Mouse (Mus musculus) cerebellum, adult 9-10 months (tissue): ENCODE data around the gene Cfap161.
A peak's percentile ranks its signal among the peaks of the same experiment; 100 is the strongest.

Source experiments
- DNase-seq: peaks from one replicate; pipeline ENCODE4 v3.0.0; 2022

Gene Cfap161

DNA sequence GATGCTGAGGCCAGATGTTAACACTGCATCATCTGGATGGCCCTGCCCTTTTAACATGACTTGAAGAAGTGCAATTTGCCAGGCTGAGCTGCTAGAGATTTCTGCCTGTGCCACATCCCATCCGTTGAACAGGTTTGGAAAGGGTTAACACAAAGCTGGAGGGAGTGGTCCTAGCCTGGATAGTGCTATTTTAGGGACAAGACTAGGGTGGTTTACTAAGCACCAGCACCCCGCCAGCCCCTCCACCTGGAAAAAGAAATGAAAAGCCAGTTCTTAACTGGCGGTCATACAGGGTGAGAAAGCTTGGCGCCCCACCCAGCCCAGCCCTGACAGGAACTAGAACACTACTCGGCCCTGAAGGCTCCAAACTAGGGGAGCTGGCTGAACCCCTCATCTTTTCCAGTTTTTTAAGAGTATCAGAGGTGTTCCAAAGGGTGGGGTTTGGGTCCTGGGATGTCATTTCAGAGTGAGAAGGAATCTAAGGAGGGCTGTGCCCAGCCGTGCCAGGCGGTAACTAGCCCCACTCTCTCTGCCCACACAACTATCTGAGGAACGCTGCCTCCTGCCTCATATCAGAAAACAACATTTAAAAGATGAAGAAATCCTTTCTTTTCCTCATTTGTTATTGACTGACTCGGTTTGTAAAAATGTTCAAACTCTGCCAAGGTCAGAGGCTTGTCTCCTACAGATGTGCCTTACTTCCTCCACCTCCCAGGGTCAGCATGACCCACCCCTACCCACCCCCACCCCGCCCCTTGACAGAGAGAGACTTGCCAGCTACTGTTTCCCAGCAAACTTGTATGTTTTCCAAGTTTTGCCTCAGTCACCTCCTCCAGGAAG lies 55.8 kb downstream of the Cfap161 start:
- no peak for DNase-seq

DNA sequence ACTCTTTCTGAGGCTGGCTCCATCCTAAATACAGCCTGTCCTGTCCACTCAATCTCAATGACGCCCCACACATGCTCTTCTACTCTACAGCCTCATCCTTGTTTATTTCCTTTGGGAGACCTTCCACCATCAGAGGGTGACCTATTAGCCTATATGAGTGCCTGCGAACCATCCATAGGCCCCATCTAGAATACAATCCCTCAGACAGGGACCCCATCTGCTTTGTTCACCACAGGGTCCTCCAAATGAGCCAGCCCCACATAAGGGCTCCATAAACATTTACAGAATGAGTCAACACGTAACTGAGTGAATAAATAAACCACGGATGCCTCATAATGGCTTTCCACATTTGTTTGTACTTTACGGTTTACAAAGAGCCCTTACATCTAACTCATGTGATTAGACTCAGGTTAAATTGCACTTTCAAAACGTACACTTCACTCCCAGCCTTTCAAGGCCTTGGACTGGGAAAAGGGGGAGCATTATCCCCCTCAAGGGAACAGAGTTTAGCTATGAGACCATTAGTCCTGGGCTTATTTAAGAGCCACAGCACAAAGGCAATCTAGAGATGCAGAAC lies 56.7 kb downstream of the Cfap161 start:
- no peak for DNase-seq

DNA sequence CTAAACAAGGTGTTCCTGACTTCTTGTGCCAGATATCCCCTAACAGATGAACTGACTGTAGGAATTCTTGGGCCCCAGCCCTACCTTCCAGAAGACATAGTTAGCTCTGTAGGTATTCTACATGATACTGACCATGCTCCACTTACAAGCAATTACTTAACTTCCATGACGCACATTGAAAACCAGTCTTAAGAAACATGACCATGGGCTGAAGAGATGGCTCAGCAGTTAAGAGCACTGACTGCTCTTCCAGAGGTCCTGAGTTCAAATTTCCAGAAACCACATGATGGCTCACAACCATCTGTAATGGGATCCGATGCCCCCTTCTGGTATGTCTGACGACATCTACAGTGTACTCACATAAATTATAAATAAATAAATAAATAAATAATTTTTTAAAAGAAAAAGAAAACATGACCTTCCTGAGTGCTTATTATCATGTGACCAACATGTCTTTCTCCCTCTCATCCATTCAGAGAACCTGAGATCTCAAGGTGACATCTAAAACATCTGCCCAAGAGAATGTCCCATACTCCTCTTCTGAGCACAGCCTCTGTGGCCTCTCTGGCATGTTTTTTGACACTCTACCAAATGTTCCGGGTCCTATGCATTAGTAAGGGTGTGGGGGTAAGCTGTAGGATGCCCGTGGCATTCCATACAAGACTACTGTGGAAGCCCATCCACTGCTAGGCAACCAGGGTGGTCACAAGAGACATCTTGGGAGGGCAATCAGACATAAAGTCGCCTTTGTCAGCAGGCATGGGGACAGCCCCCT lies 58.2 kb downstream of the Cfap161 start:
- DNase-seq, result no peak

DNA sequence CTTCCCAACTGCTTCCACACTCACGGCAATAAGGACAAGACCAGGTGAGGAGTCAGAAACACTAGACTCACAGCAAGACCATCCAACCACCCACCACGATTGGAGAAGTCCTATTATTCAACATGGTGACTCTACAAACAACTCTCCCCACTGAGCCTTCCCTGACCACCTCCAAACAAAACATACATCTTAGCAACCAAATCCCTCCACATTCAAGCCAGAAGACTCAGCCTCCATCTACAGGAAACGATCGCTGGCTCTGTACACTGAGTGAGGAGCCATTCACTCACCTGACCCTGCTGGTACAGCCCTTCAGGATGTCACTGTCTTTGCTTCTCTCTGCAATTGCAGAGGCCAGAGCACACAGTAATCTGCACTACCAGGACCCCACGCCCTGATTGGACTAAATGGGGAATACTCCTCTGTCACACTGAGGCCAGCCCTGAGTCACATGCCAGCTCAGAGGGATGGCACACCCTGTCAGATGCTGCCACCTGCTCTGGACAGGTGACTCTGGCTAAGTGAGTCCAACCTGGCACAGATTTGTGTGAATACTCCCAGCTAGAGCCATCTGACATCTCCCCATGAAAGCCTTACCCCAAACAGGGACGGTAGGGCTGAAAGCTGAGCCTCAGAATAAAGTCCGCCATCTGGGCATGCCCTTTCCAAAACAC lies 59.4 kb downstream of the Cfap161 start:
- peak; percentile 99 for DNase-seq

DNA sequence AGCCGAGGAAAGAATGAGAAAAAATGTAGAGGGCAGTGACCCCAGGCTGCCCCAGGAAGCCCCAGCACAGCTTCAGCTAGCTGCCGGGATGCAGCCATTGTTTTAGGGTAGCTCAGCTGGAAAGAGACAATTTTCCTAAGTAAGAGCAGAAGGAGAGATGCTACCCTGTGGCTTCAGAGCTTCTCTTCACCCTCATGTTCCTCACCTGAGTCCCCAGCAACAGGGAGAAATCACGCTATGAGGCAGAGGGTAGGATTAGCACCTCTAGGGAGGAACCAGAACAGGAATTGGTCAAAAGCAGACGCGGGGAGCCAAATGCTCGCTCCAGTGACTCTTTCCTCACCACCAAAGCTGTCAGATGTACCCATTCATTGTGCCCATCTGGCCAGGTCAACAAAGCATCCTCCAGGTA lies 60.0 kb downstream of the Cfap161 start:
- peak; percentile 72 for DNase-seq

DNA sequence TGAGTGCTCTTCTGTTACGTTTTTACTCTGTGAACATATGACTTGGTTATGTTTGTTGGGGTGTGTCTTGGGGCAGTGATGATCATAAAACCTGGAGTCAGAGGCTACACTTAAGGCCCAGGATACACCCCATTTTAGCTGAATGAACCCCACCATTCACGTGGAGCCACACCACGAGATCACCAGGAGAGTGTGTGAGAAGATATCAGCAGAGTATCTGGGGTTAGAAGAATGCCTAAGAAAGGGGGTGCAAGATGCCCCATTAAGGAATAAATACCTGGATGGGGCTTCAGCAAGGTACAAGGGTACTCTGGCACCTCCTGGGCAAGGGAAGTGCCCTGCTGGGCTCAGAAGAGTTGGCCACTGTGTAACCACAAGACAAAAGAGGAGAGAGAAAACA lies 60.4 kb downstream of the Cfap161 start:
- DNase-seq, result peak; percentile 68

DNA sequence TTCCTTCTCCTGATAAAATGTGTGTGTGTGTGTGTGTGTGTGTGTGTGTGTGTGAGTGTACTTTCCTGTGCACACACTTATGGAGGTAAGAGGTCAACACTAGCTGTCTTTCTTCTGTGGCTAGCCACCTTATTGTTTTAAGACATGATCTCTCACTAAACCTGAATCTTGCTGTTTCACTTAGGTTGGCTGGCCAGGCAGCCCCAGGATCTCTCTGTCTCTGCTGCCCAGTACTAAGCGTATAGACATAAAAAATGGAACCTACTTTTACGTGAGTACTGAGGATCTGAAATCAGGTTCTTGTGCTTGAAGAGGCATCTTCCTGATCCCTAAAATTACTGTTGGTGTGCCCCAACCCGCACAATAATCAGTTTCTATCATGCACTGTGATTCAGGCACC lies 61.9 kb downstream of the Cfap161 start:
- DNase-seq, result no peak

DNA sequence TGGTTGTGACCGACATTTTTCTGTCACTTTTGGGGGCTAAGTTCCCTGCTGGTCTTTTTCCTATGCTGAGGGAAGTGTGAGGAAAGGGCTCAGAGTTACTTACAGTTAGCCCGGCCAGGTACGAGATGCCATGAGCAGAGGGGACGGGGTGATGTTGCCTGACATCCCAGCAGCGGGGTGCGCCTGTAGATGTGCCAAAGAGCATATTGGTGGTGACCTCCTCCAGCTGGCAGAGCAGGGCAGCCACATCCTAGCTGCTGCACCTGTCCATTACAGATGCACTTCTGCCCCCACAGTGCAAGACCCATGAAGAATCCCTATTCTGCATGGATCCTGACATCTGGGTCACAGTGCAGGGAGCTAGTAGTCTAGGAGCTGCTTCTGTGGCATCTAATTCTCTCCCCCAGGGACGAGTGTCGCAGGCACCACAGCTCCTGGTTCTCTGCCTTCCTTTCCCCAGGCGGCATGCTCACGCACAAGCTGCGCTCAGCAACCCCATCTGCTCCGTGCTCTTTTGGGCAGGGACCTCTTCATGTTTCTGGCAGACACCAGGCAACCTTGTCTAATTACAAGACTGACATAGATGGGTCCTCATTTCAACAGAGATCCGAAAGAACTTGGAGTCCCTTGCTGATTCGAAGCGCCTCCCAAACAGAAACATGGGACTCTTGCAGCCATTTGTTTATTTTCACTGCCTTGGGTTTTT lies 62.6 kb downstream of the Cfap161 start:
- DNase-seq, result peak; percentile 95

DNA sequence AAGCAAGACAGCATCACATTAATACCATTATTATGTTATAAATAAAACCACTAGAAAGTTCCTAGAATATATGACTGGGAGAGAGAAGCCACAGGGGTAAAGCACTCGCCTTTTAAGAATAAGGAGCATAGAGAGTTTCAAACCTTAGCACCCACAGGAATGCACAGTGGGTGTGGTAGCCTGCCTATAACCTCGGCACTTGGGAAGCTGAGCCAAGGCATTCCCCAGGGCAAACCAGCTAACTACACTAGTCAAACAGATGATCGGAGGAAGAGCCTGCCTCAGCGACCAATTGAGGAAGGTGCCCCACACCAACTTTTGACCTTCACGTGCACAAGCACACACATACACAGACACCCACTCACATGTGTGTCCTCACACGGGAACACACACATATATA lies 63.4 kb downstream of the Cfap161 start:
- DNase-seq, result no peak

DNA sequence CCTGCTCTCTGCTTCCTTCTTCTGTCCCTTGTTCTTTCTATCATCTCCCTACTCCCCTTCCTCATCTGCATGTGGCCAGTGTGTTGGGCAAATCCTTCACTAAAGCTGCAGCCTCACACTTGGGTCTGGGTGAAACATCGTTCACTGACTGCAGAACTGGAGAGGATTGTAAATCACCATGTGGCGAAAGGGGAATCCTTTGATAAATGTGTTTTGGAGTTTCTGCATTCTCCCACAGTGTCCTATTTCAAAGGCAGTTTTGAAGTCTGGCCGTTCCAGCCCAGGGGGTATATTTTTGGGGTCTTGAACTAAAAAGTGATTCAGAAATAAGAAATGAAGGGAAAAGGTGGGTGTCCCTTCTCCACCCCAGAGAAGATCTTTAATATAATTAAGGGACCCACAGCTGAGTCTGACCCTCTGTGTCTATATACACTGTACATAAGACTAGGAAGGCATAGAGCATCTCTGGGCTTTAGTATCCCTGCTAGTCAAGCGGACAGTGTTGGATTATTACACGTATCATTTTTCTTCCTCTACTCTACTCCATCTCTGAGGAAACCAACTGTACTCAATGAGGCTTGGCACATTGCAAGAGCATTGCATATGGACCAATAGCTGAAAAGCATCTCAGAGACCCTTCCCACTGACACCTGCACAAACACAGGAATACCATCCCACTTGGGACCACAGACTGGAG lies 67.6 kb downstream of the Cfap161 start:
- no peak for DNase-seq

DNA sequence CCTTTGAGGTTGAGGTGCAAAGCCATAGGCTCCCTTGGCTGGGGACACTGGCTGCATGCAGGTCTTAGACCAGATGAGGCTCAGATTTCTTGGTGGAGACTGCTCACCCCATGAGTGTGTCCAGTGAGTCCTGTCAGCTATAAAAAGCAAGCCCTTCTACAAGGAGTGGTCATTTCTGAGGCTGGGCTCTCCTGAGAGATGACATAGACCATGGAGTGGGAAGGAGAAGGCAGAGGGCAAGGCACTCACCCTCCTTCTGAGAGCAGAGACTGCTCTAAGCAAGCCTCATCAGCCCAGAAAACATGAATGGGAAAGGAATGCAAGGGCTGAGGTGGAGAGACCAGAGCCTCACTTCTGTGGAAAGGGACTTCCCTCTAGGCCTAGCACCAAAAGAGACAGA lies 68.9 kb downstream of the Cfap161 start:
- no peak for DNase-seq

DNA sequence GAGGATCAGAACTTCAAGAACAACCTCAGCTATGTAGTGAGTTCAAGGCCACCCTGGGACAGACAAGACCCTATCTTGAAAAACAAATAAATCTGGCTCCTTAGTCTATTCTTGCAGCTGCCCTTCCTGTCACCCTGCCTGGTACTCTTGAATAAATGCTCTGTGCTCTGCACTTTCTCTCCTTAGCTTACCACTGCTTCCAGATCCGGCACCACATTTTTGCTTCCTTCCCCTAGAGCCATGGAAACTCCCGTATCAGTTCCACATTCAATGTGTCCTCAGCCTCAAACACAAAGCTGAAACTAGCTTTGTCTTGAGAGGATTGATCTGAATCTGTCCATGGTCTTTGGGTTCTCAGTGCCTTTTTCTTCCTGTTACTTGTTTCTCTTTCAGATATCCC lies 70.1 kb downstream of the Cfap161 start:
- DNase-seq, result no peak
